ENCODE assay signal across 29 mouse cellular contexts in genomic region chr7:66184026-66184425, GRCm38 (mm10).
DNase-seq lines count a peak whose midpoint lies in the region; ATAC-seq and TF ChIP-seq lines count a peak whose summit lies in the region.
"Had no signal": no experiment of that assay in that cellular context is flagged by ENCODE, and none has a peak within 500 bp of the region (broad histone marks: within the 10 kb centered on the region; RNA-seq: fewer than 3 reads in every experiment).

No protein-coding gene starts in this region.

- no peaks in the 10 kb centered on the region for H3K9me3 ChIP-seq in forebrain, embryonic 11.5 days (ENCODE audit: control insufficient read depth, low read length)
- H3K9me3 ChIP-seq in forebrain, embryonic 16.5 days (ENCODE audit: control insufficient read depth, low read length) = no peaks in the 10 kb centered on the region
- no peaks in the 10 kb centered on the region for H3K9me3 ChIP-seq in liver, postnatal 0 days (ENCODE audit: low read length)
- H3K9me3 ChIP-seq in lung, embryonic 15.5 days = no peaks in the 10 kb centered on the region
- H3K9me3 ChIP-seq in limb, embryonic 10.5 days (replicated peaks) = no peaks in the 10 kb centered on the region
- H3K9me3 ChIP-seq: embryonic facial prominence, embryonic 12.5 days; embryonic facial prominence, embryonic 15.5 days; forebrain, embryonic 12.5 days; forebrain, embryonic 15.5 days; hindbrain, embryonic 10.5 days; hindbrain, embryonic 13.5 days had no signal

- peak; percentile 14 for DNase-seq in forebrain, embryonic 11.5 days (ENCODE audit: low spot score)
- peak; percentile 37 for DNase-seq in liver
- DNase-seq in liver, postnatal 0 days = no peak
- DNase-seq in lung, postnatal 14 days = no peak
- no peak for DNase-seq in limb, embryonic 10.5 days (ENCODE audit: low spot score)
- DNase-seq in thymus, postnatal 25 days = no peak
- DNase-seq: adrenal gland, postnatal 10 days; adrenal gland, postnatal 36 days; B cell, adult 2 months; cerebellum, adult 11 months; cerebellum, adult 2 months; cerebellum, adult 9-11 months; cerebellum, postnatal 25 days; gastrocnemius, postnatal 14 days; heart, adult 18-20 months had no signal

- no peak for TF ChIP-seq EP300 in liver, postnatal 0 days (IDR thresholded peaks at IDR 0.05; ENCODE audit: low read depth)

- H3K4me3 ChIP-seq in forebrain, embryonic 11.5 days (ENCODE audit: low read depth, low read length) = no peak overlapping the region
- no peak overlapping the region for H3K4me3 ChIP-seq in forebrain, embryonic 16.5 days (replicated peaks; ENCODE audit: low read length)
- no peak overlapping the region for H3K4me3 ChIP-seq in liver, postnatal 0 days (ENCODE audit: low read depth, low read length)
- no peak overlapping the region for H3K4me3 ChIP-seq in lung, embryonic 15.5 days
- H3K4me3 ChIP-seq in limb, embryonic 10.5 days = no peak overlapping the region
- H3K4me3 ChIP-seq: embryonic facial prominence, embryonic 12.5 days; embryonic facial prominence, embryonic 15.5 days; forebrain, embryonic 12.5 days; forebrain, embryonic 15.5 days; hindbrain, embryonic 10.5 days; hindbrain, embryonic 13.5 days had no signal

- no peak overlapping the region for H3K27ac ChIP-seq in forebrain, embryonic 11.5 days (ENCODE audit: low read depth, low read length)
- no peak overlapping the region for H3K27ac ChIP-seq in forebrain, embryonic 16.5 days (ENCODE audit: low read length)
- no peak overlapping the region for H3K27ac ChIP-seq in liver, postnatal 0 days (ENCODE audit: low read depth)
- 0 out of 2 replicates have a peak overlapping the region, but pooled peaks have one; percentile 5 for H3K27ac ChIP-seq in lung, embryonic 15.5 days
- H3K27ac ChIP-seq in limb, embryonic 10.5 days = peak overlapping the region; percentile 8; the same call in 1 of the 2 replicates
- H3K27ac ChIP-seq: embryonic facial prominence, embryonic 12.5 days; embryonic facial prominence, embryonic 15.5 days; forebrain, embryonic 12.5 days; forebrain, embryonic 15.5 days; hindbrain, embryonic 10.5 days; hindbrain, embryonic 13.5 days had no signal

- no peak for TF ChIP-seq CTCF in liver, postnatal 0 days (IDR thresholded peaks at IDR 0.05; ENCODE audit: low read depth)

- ATAC-seq in forebrain, embryonic 11.5 days (replicated peaks; ENCODE audit: low FRiP score) = no peak
- no peak for ATAC-seq in forebrain, embryonic 16.5 days
- ATAC-seq in liver, postnatal 0 days = no peak
- no peak for ATAC-seq in lung, embryonic 15.5 days (ENCODE audit: borderline replicate concordance, extremely low read depth, low FRiP score, low TSS enrichment)
- ATAC-seq: forebrain, embryonic 15.5 days; hindbrain, embryonic 16.5 days; inflammation-experienced regulatory T-cells, adult 6 months; Patski had no signal

- no peaks in the 10 kb centered on the region for H3K27me3 ChIP-seq in forebrain, embryonic 11.5 days (ENCODE audit: control insufficient read depth, insufficient read depth, low read length)
- no peaks in the 10 kb centered on the region for H3K27me3 ChIP-seq in forebrain, embryonic 16.5 days (replicated peaks; ENCODE audit: control insufficient read depth, insufficient read depth, low read length)
- no peaks in the 10 kb centered on the region for H3K27me3 ChIP-seq in liver, postnatal 0 days (ENCODE audit: insufficient read depth, low read length)
- H3K27me3 ChIP-seq in lung, embryonic 15.5 days = no peaks in the 10 kb centered on the region
- no peaks in the 10 kb centered on the region for H3K27me3 ChIP-seq in limb, embryonic 10.5 days (ENCODE audit: low read depth, poor library complexity, severe bottlenecking)
- H3K27me3 ChIP-seq: CH12.LX; embryonic facial prominence, embryonic 12.5 days; embryonic facial prominence, embryonic 15.5 days; forebrain, embryonic 12.5 days; forebrain, embryonic 15.5 days; Patski had no signal

- H3K36me3 ChIP-seq in forebrain, embryonic 11.5 days (ENCODE audit: control insufficient read depth, insufficient read depth, low read length) = no peaks in the 10 kb centered on the region
- H3K36me3 ChIP-seq in forebrain, embryonic 16.5 days (ENCODE audit: control insufficient read depth, insufficient read depth) = no peaks in the 10 kb centered on the region
- H3K36me3 ChIP-seq in liver, postnatal 0 days (replicated peaks; ENCODE audit: insufficient read depth, low read length) = no peaks in the 10 kb centered on the region
- H3K36me3 ChIP-seq in lung, embryonic 15.5 days = no peaks in the 10 kb centered on the region
- H3K36me3 ChIP-seq in limb, embryonic 10.5 days = no peaks in the 10 kb centered on the region
- H3K36me3 ChIP-seq: embryonic facial prominence, embryonic 12.5 days; embryonic facial prominence, embryonic 15.5 days; forebrain, embryonic 12.5 days; forebrain, embryonic 15.5 days; G1E; hindbrain, embryonic 10.5 days; hindbrain, embryonic 13.5 days had no signal

- no peak overlapping the region for H3K9ac ChIP-seq in forebrain, embryonic 11.5 days (ENCODE audit: low read length)
- no peak overlapping the region for H3K9ac ChIP-seq in forebrain, embryonic 16.5 days (replicated peaks; ENCODE audit: low read depth, low read length)
- no peak overlapping the region for H3K9ac ChIP-seq in liver, postnatal 0 days (replicated peaks)
- no peak overlapping the region for H3K9ac ChIP-seq in lung, embryonic 15.5 days
- H3K9ac ChIP-seq: embryonic facial prominence, embryonic 12.5 days; embryonic facial prominence, embryonic 15.5 days; forebrain, embryonic 12.5 days; forebrain, embryonic 15.5 days; hindbrain, embryonic 13.5 days had no signal

- H3K4me2 ChIP-seq in forebrain, embryonic 11.5 days (ENCODE audit: low read depth, low read length, severe bottlenecking) = no peak overlapping the region
- H3K4me2 ChIP-seq in forebrain, embryonic 16.5 days (ENCODE audit: low read length) = no peak overlapping the region
- H3K4me2 ChIP-seq in liver, postnatal 0 days (ENCODE audit: low read depth, low read length) = no peak overlapping the region
- no peak overlapping the region for H3K4me2 ChIP-seq in lung, embryonic 15.5 days
- H3K4me2 ChIP-seq: embryonic facial prominence, embryonic 12.5 days; embryonic facial prominence, embryonic 15.5 days; forebrain, embryonic 12.5 days; forebrain, embryonic 15.5 days; heart, embryonic 11.5 days; hindbrain, embryonic 13.5 days had no signal

- H3K4me1 ChIP-seq in forebrain, embryonic 11.5 days (replicated peaks; ENCODE audit: control insufficient read depth, insufficient read depth, low read length) = no peaks in the 10 kb centered on the region
- no peaks in the 10 kb centered on the region for H3K4me1 ChIP-seq in forebrain, embryonic 16.5 days (replicated peaks; ENCODE audit: control insufficient read depth, insufficient read depth, low read length)
- H3K4me1 ChIP-seq in liver, postnatal 0 days (ENCODE audit: insufficient read depth) = peaks cover 24% of the 10 kb centered on the region
- H3K4me1 ChIP-seq in lung, embryonic 15.5 days = peaks cover 22% of the 10 kb centered on the region
- H3K4me1 ChIP-seq in limb, embryonic 10.5 days = peaks cover 16% of the 10 kb centered on the region
- H3K4me1 ChIP-seq: embryonic facial prominence, embryonic 12.5 days; forebrain, embryonic 12.5 days; hindbrain, embryonic 13.5 days had no signal

- 84% methylated on average over 4 of the region's 4 CpGs for WGBS in forebrain, embryonic 11.5 days
- 87% methylated on average over 4 of the region's 4 CpGs for WGBS in forebrain, embryonic 16.5 days
- 66% methylated on average over 4 of the region's 4 CpGs for WGBS in liver, postnatal 0 days (ENCODE audit: insufficient replicate concordance)
- 73% methylated on average over 4 of the region's 4 CpGs for WGBS in lung, embryonic 15.5 days
- WGBS in limb, embryonic 10.5 days = 82% methylated on average over 4 of the region's 4 CpGs

Comparison
In these comparisons a context has a peak if more than half of its experiments do, and no peak if none do; other contexts are left out.
1. DNase-seq: peak in forebrain, embryonic 11.5 days (single experiment) and liver (single experiment); none in liver, postnatal 0 days (single experiment), lung, postnatal 14 days (single experiment), limb, embryonic 10.5 days (single experiment) and thymus, postnatal 25 days (single experiment).
2. H3K27ac ChIP-seq: peak in lung, embryonic 15.5 days (single experiment) and limb, embryonic 10.5 days (single experiment); none in forebrain, embryonic 11.5 days (single experiment), forebrain, embryonic 16.5 days (single experiment) and liver, postnatal 0 days (single experiment).